Mouse (Mus musculus): ENCODE results near the gene Liph.

DNA sequence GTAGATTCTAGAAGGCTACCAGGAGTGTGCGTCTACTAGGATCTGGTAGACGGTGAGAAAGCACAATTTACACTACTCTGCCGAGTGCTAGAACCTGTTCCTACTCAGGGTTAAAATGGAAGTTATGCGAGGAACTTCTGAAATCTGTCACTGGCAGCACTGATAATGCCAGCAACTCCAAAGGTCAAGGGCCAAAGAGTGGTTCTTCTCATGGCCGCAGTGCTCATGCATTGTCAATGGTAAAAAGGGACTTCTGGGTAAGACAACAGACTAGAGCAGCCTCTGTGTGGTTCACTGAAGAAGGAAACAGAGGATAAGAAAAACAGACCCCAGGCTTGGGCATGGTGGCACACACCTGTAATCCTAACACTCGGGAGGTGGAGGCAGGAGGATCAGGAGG lies 24.9 kb downstream of the Liph start:
- TF ChIP-seq POLR2A (IDR thresholded peaks at IDR 0.05; ENCODE audit: insufficient read depth, low read depth, low read length), result no peak
- no peak for TF ChIP-seq CTCF (IDR thresholded peaks at IDR 0.05; ENCODE audit: insufficient read depth, low read depth, low read length)

All from olfactory bulb, adult 2 months (tissue).